Mouse (Mus musculus): ENCODE data around the gene Gm44805. TPM values are rescaled to one million over a fixed set of nuclear protein-coding genes. Genes with fewer than 3 reads are reported as not detected.

The Gm44805 gene
- polyA plus RNA-seq, 1 experiment from 2014 or later, result not detected

GRCm38 (mm10) chr7:19623433-19623832 is 57.8 kb downstream of the Gm44805 start:
- Histone ChIP-seq H3K9ac (ENCODE audit: low read depth, low read length) (no peak overlapping the region), H3K27me3 (ENCODE audit: control insufficient read depth, insufficient read depth, low read length) (peaks cover 6% of the 10 kb centered on the region; the same call in 1 of the 2 replicates), H3K36me3 (ENCODE audit: control insufficient read depth, insufficient read depth, low read length) (no peaks in the 10 kb centered on the region), H3K4me1 (ENCODE audit: control insufficient read depth, insufficient read depth, low read length) (0 out of 2 replicates have a peak, but pooled peaks cover 3% of the 10 kb centered on the region), H3K4me2 (no peak overlapping the region), H3K4me3 (ENCODE audit: low read depth, low read length) (no peak overlapping the region), H3K27ac (ENCODE audit: low read depth, low read length) (no peak overlapping the region), H3K9me3 (replicated peaks; ENCODE audit: control insufficient read depth, low read length) (no peaks in the 10 kb centered on the region)
- no peak for ATAC-seq (replicated peaks; ENCODE audit: insufficient number of reproducible peaks, low FRiP score, low TSS enrichment)
- WGBS (ENCODE audit: insufficient replicate concordance), result 37% methylated on average over 2 of the region's 2 CpGs

GRCm38 (mm10) chr7:19622241-19622640 is 59.0 kb downstream of the Gm44805 start:
- no peaks in the 10 kb centered on the region for H3K9me3 ChIP-seq (replicated peaks; ENCODE audit: control insufficient read depth, low read length)
- peaks cover 6% of the 10 kb centered on the region; the same call in 1 of the 2 replicates for H3K27me3 ChIP-seq (ENCODE audit: control insufficient read depth, insufficient read depth, low read length)
- no peaks in the 10 kb centered on the region for H3K36me3 ChIP-seq (ENCODE audit: control insufficient read depth, insufficient read depth, low read length)
- WGBS (ENCODE audit: insufficient replicate concordance), result 33% methylated on average over 6 of the region's 6 CpGs
- H3K4me2 ChIP-seq, result no peak overlapping the region
- no peak overlapping the region for H3K9ac ChIP-seq (ENCODE audit: low read depth, low read length)
- ATAC-seq (replicated peaks; ENCODE audit: insufficient number of reproducible peaks, low FRiP score, low TSS enrichment), result no peak
- no peak overlapping the region for H3K27ac ChIP-seq (ENCODE audit: low read depth, low read length)
- no peak overlapping the region for H3K4me3 ChIP-seq (ENCODE audit: low read depth, low read length)
- 0 out of 2 replicates have a peak, but pooled peaks cover 3% of the 10 kb centered on the region for H3K4me1 ChIP-seq (ENCODE audit: control insufficient read depth, insufficient read depth, low read length)

Other genes starting within 250 kb of the Gm44805 start
- gene Mark4, start 222.6 kb downstream of the Gm44805 start, polyA plus RNA-seq (2014; fragmentation: Nextera tagmentation; extraction: Ambion mirVana), result 8.0 and 9.7 TPM in 2 replicates
- gene Exoc3l2, start 218.1 kb downstream of the Gm44805 start, polyA plus RNA-seq (2014; fragmentation: Nextera tagmentation; extraction: Ambion mirVana), result 2.2 and 2.7 TPM in 2 replicates
- 1.2 TPM in 2 replicates for gene Bloc1s3, start 173.1 kb downstream of the Gm44805 start, polyA plus RNA-seq (2014; fragmentation: Nextera tagmentation; extraction: Ambion mirVana)
- gene Trappc6a, start 173.0 kb downstream of the Gm44805 start, polyA plus RNA-seq (2014; fragmentation: Nextera tagmentation; extraction: Ambion mirVana), result 77.0 and 79.0 TPM in 2 replicates
- 0.15 TPM in 1 of 2 replicates, not detected in the other for gene Nkpd1, start 163.6 kb downstream of the Gm44805 start, polyA plus RNA-seq (2014; fragmentation: Nextera tagmentation; extraction: Ambion mirVana)
- gene Ppp1r37, start 118.3 kb downstream of the Gm44805 start, polyA plus RNA-seq (2014; fragmentation: Nextera tagmentation; extraction: Ambion mirVana), result 2.3 and 5.2 TPM in 2 replicates
- 0.30 TPM in 1 of 2 replicates, not detected in the other for gene Zfp296, start 104.1 kb downstream of the Gm44805 start, polyA plus RNA-seq (2014; fragmentation: Nextera tagmentation; extraction: Ambion mirVana)
- 141 and 157 TPM in 2 replicates for gene Gemin7, start 103.8 kb downstream of the Gm44805 start, polyA plus RNA-seq (2014; fragmentation: Nextera tagmentation; extraction: Ambion mirVana)
- gene Clasrp, start 76.9 kb downstream of the Gm44805 start, polyA plus RNA-seq (2014; fragmentation: Nextera tagmentation; extraction: Ambion mirVana), result 33.2 and 34.3 TPM in 2 replicates
- gene Relb, start 52.0 kb downstream of the Gm44805 start, polyA plus RNA-seq (2014; fragmentation: Nextera tagmentation; extraction: Ambion mirVana), result 3.3 and 3.7 TPM in 2 replicates
- gene Clptm1, start 16.4 kb downstream of the Gm44805 start, polyA plus RNA-seq (2014; fragmentation: Nextera tagmentation; extraction: Ambion mirVana), result 86.8 and 89.4 TPM in 2 replicates
- gene Apoc2, start 3.5 kb downstream of the Gm44805 start, polyA plus RNA-seq (2014; fragmentation: Nextera tagmentation; extraction: Ambion mirVana), result 4.9 TPM in 1 of 2 replicates, not detected in the other
- gene Apoc4, start 56 bp upstream of the Gm44805 start, polyA plus RNA-seq (2014; fragmentation: Nextera tagmentation; extraction: Ambion mirVana), result 0.34 TPM in 1 of 2 replicates, not detected in the other
- 6.9 and 10.8 TPM in 2 replicates for gene Apoc1, start 11.2 kb upstream of the Gm44805 start, polyA plus RNA-seq (2014; fragmentation: Nextera tagmentation; extraction: Ambion mirVana)
- gene Apoe, start 17.8 kb upstream of the Gm44805 start, polyA plus RNA-seq (2014; fragmentation: Nextera tagmentation; extraction: Ambion mirVana), result 357 and 371 TPM in 2 replicates
- 142 and 154 TPM in 2 replicates for gene Tomm40, start 34.0 kb upstream of the Gm44805 start, polyA plus RNA-seq (2014; fragmentation: Nextera tagmentation; extraction: Ambion mirVana)
- 87.0 and 100 TPM in 2 replicates for gene Nectin2, start 69.1 kb upstream of the Gm44805 start, polyA plus RNA-seq (2014; fragmentation: Nextera tagmentation; extraction: Ambion mirVana)
- 163 and 173 TPM in 2 replicates for gene Bcam, start 89.6 kb upstream of the Gm44805 start, polyA plus RNA-seq (2014; fragmentation: Nextera tagmentation; extraction: Ambion mirVana)
- 0.20 and 0.24 TPM in 2 replicates for gene Cblc, start 115.4 kb upstream of the Gm44805 start, polyA plus RNA-seq (2014; fragmentation: Nextera tagmentation; extraction: Ambion mirVana)
- 1.0 and 1.5 TPM in 2 replicates for gene Bcl3, start 141.3 kb upstream of the Gm44805 start, polyA plus RNA-seq (2014; fragmentation: Nextera tagmentation; extraction: Ambion mirVana)
- gene Gm19345, start 170.6 kb upstream of the Gm44805 start, polyA plus RNA-seq (2014; fragmentation: Nextera tagmentation; extraction: Ambion mirVana), result not detected in 2 replicates
- gene Ceacam16, start 179.9 kb upstream of the Gm44805 start, polyA plus RNA-seq (2014; fragmentation: Nextera tagmentation; extraction: Ambion mirVana), result not detected in 2 replicates
- gene Ceacam19, start 206.5 kb upstream of the Gm44805 start, polyA plus RNA-seq (2014; fragmentation: Nextera tagmentation; extraction: Ambion mirVana), result not detected in 2 replicates
- gene Pvr, start 239.7 kb upstream of the Gm44805 start, polyA plus RNA-seq (2014; fragmentation: Nextera tagmentation; extraction: Ambion mirVana), result 12.0 and 13.0 TPM in 2 replicates

Data from heart, embryonic 11.5 days (tissue).